In the genomic region with DNA sequence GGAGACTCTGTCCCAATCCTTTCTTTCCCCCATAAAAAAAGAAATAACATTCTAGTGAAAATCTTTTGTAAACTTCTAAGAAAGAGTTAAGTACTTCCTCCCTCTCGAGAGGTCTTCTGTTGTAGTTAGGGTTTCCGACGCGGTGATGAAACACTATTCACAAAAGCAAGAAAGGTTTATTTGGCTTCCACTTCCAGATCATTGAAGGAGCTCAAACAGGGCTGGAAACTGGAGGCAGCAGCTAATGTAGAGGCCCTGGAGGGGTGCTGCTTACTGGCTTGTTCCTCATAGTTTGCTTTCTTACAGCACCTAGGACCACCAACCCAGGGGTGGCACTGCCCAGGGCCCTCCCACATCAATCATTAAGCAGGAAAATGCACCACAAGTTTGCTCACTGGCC, we compare ENCODE assay signal across 20 mouse cellular contexts. TPM values are rescaled to one million over a fixed set of nuclear protein-coding genes. Genes with fewer than 3 reads are reported as not detected.
DNase-seq lines count a peak whose midpoint lies in the region; ATAC-seq and TF ChIP-seq lines count a peak whose summit lies in the region.
"Had no signal": no experiment of that assay in that cellular context is flagged by ENCODE, and none has a peak within 500 bp of the region (broad histone marks: within the 10 kb centered on the region; RNA-seq: fewer than 3 reads in every experiment).

No protein-coding gene starts in this region.

- ATAC-seq in lung, embryonic 14.5 days (ENCODE audit: insufficient read depth) = peak; percentile 21; the same call in 1 of the 2 replicates
- peak; percentile 36; the same call in 1 of the 2 replicates for ATAC-seq in common myeloid progenitor, adult 5-6 weeks (replicated peaks; ENCODE audit: low read depth, poor library complexity, severe bottlenecking)
- ATAC-seq in hematopoietic stem cell, adult 5-6 weeks (replicated peaks in 1 of 2; ENCODE audit: insufficient read depth in 1 of 2, low FRiP score in 2 of 2, low TSS enrichment in 1 of 2, low read depth in 1 of 2, poor library complexity in 2 of 2, severe bottlenecking in 2 of 2) = peak; percentile 18 to 28; a peak in 2 of 4 replicates
- no peak for ATAC-seq in CD4-positive, CD25-positive, alpha-beta regulatory T cell, adult 4 months
- no peak for ATAC-seq in forebrain, embryonic 15.5 days (replicated peaks)
- ATAC-seq: forebrain, postnatal 0 days had no signal

- H3K27me3 ChIP-seq in lung, embryonic 14.5 days (ENCODE audit: insufficient read depth, low read length) = no peaks in the 10 kb centered on the region
- no peaks in the 10 kb centered on the region for H3K27me3 ChIP-seq in forebrain, embryonic 15.5 days
- H3K27me3 ChIP-seq: embryonic facial prominence, embryonic 13.5 days; forebrain, embryonic 12.5 days; heart, embryonic 12.5 days; hindbrain, embryonic 12.5 days had no signal

- H3K4me1 ChIP-seq in lung, embryonic 14.5 days (ENCODE audit: insufficient read depth) = peaks cover 8% of the 10 kb centered on the region; the same call in 1 of the 2 replicates
- H3K4me1 ChIP-seq in forebrain, embryonic 15.5 days = peaks cover 10% of the 10 kb centered on the region

- DNase-seq in lung, embryonic 14.5 days = peak; percentile 40
- DNase-seq in lung, postnatal 4 days = no peak
- DNase-seq in lung, postnatal 36 days = peak; percentile 49
- DNase-seq in spleen, postnatal 10 days (ENCODE audit: low spot score in 2 of 2) = no peak
- DNase-seq: adrenal gland, adult 8-10 months; adrenal gland, postnatal 36 days; cerebellum, adult 11 months; cerebellum, adult 8-10 months; cerebellum, postnatal 14 days; forebrain, postnatal 0 days; gastrocnemius, postnatal 14 days had no signal

- 0 out of 2 replicates have a peak overlapping the region, but pooled peaks have one; percentile 9 for H3K27ac ChIP-seq in lung, embryonic 14.5 days (ENCODE audit: low read depth)
- no peak overlapping the region for H3K27ac ChIP-seq in forebrain, embryonic 15.5 days (replicated peaks)
- H3K27ac ChIP-seq: embryonic facial prominence, embryonic 13.5 days; forebrain, embryonic 12.5 days; hindbrain, embryonic 12.5 days had no signal

- no peak overlapping the region for H3K9ac ChIP-seq in lung, embryonic 14.5 days
- H3K9ac ChIP-seq in forebrain, embryonic 15.5 days (replicated peaks) = no peak overlapping the region
- H3K9ac ChIP-seq: embryonic facial prominence, embryonic 13.5 days; forebrain, embryonic 12.5 days; forebrain, postnatal 0 days; heart, embryonic 12.5 days; hindbrain, embryonic 12.5 days had no signal

- no peak overlapping the region for H3K4me2 ChIP-seq in lung, embryonic 14.5 days
- no peak overlapping the region for H3K4me2 ChIP-seq in forebrain, embryonic 15.5 days (replicated peaks)
- H3K4me2 ChIP-seq: embryonic facial prominence, embryonic 13.5 days; forebrain, embryonic 12.5 days; heart, embryonic 12.5 days; hindbrain, embryonic 12.5 days had no signal

- peaks cover 43% of the 10 kb centered on the region for H3K36me3 ChIP-seq in lung, embryonic 14.5 days (ENCODE audit: insufficient read depth)
- peaks cover 33% of the 10 kb centered on the region for H3K36me3 ChIP-seq in forebrain, embryonic 15.5 days

- TF ChIP-seq CTCF in lung, embryonic 14.5 days (IDR thresholded peaks at IDR 0.05; ENCODE audit: low read depth) = no peak

- H3K9me3 ChIP-seq in lung, embryonic 14.5 days (ENCODE audit: low read depth, low read length) = no peaks in the 10 kb centered on the region
- no peaks in the 10 kb centered on the region for H3K9me3 ChIP-seq in forebrain, embryonic 15.5 days
- H3K9me3 ChIP-seq: embryonic facial prominence, embryonic 13.5 days; forebrain, embryonic 12.5 days; G1E; heart, embryonic 12.5 days; hindbrain, embryonic 12.5 days had no signal

- no peak overlapping the region for H3K4me3 ChIP-seq in lung, embryonic 14.5 days (ENCODE audit: low read depth, low read length)
- no peak overlapping the region for H3K4me3 ChIP-seq in forebrain, embryonic 15.5 days
- H3K4me3 ChIP-seq: embryonic facial prominence, embryonic 13.5 days; forebrain, embryonic 12.5 days; heart, embryonic 12.5 days; hindbrain, embryonic 12.5 days had no signal

- WGBS in lung, embryonic 14.5 days = 35% methylated on average over 4 of the region's 4 CpGs
- WGBS in forebrain, embryonic 15.5 days = 68% methylated on average over 4 of the region's 4 CpGs

RNA-seq across cellular contexts. Expression of a gene that starts 11.2 kb away (rescaled TPM):
- polyA plus RNA-seq in lung, embryonic 14.5 days (2014; fragmentation: Nextera tagmentation; extraction: Ambion mirVana) = 42.4 and 46.6 TPM in 2 replicates
- total RNA-seq in common myeloid progenitor, adult 5-6 weeks (2017) = 42.8 and 55.1 TPM in 2 replicates
- total RNA-seq in hematopoietic stem cell, adult 5-6 weeks (2017) = 40.9 and 43.5 TPM in 2 replicates
- 10 to 100 TPM; 10.7 to 15.0 TPM for polyA plus RNA-seq in CD4-positive, CD25-positive, alpha-beta regulatory T cell, adult 4 months (2017; shearing (Covaris generic))
- 23.0 and 24.1 TPM in 2 replicates for polyA plus RNA-seq in forebrain, embryonic 15.5 days (2015; fragmentation: Nextera tagmentation; extraction: Ambion mirVana)

RNA-seq across cellular contexts. Expression of a gene that starts 27.2 kb away (rescaled TPM):
- polyA plus RNA-seq in lung, embryonic 14.5 days (2014; fragmentation: Nextera tagmentation; extraction: Ambion mirVana) = 50.7 and 51.4 TPM in 2 replicates
- total RNA-seq in common myeloid progenitor, adult 5-6 weeks (2017) = 107 and 134 TPM in 2 replicates
- total RNA-seq in hematopoietic stem cell, adult 5-6 weeks (2017) = 86.6 and 133 TPM in 2 replicates
- 100 to 1,000 TPM; 124 to 164 TPM for polyA plus RNA-seq in CD4-positive, CD25-positive, alpha-beta regulatory T cell, adult 4 months (2017; shearing (Covaris generic))
- polyA plus RNA-seq in forebrain, embryonic 15.5 days (2015; fragmentation: Nextera tagmentation; extraction: Ambion mirVana) = 60.0 and 64.3 TPM in 2 replicates

RNA-seq across cellular contexts. Expression of a gene that starts 27.3 kb away (rescaled TPM):
- polyA plus RNA-seq in lung, embryonic 14.5 days (2014; fragmentation: Nextera tagmentation; extraction: Ambion mirVana) = 25.2 and 27.5 TPM in 2 replicates
- total RNA-seq in common myeloid progenitor, adult 5-6 weeks (2017) = 35.8 and 43.0 TPM in 2 replicates
- total RNA-seq in hematopoietic stem cell, adult 5-6 weeks (2017) = 40.5 and 53.1 TPM in 2 replicates
- polyA plus RNA-seq in CD4-positive, CD25-positive, alpha-beta regulatory T cell, adult 4 months (2017; shearing (Covaris generic)) = 10 to 100 TPM; 22.1 to 44.6 TPM
- polyA plus RNA-seq in forebrain, embryonic 15.5 days (2015; fragmentation: Nextera tagmentation; extraction: Ambion mirVana) = 24.8 and 27.1 TPM in 2 replicates

RNA-seq across cellular contexts. Expression of a gene that starts 56.5 kb away (rescaled TPM):
- 23.9 and 25.1 TPM in 2 replicates for polyA plus RNA-seq in lung, embryonic 14.5 days (2014; fragmentation: Nextera tagmentation; extraction: Ambion mirVana)
- 32.4 and 34.3 TPM in 2 replicates for total RNA-seq in common myeloid progenitor, adult 5-6 weeks (2017)
- 35.6 and 47.9 TPM in 2 replicates for total RNA-seq in hematopoietic stem cell, adult 5-6 weeks (2017)
- 10 to 100 TPM; 32.1 to 43.4 TPM for polyA plus RNA-seq in CD4-positive, CD25-positive, alpha-beta regulatory T cell, adult 4 months (2017; shearing (Covaris generic))
- 40.2 and 41.3 TPM in 2 replicates for polyA plus RNA-seq in forebrain, embryonic 15.5 days (2015; fragmentation: Nextera tagmentation; extraction: Ambion mirVana)

Comparison
In these comparisons a context has a peak if more than half of its experiments do, and no peak if none do; other contexts are left out.
1. DNase-seq: peak in lung, embryonic 14.5 days (single experiment) and lung, postnatal 36 days (single experiment); none in lung, postnatal 4 days (0 of 2) and spleen, postnatal 10 days (0 of 2).
2. ATAC-seq: peak in lung, embryonic 14.5 days (single experiment), common myeloid progenitor, adult 5-6 weeks (single experiment) and hematopoietic stem cell, adult 5-6 weeks (2 of 2); none in CD4-positive, CD25-positive, alpha-beta regulatory T cell, adult 4 months (single experiment) and forebrain, embryonic 15.5 days (single experiment).